Comparison of ENCODE assay signal across 9 mouse cellular contexts in the genomic region with DNA sequence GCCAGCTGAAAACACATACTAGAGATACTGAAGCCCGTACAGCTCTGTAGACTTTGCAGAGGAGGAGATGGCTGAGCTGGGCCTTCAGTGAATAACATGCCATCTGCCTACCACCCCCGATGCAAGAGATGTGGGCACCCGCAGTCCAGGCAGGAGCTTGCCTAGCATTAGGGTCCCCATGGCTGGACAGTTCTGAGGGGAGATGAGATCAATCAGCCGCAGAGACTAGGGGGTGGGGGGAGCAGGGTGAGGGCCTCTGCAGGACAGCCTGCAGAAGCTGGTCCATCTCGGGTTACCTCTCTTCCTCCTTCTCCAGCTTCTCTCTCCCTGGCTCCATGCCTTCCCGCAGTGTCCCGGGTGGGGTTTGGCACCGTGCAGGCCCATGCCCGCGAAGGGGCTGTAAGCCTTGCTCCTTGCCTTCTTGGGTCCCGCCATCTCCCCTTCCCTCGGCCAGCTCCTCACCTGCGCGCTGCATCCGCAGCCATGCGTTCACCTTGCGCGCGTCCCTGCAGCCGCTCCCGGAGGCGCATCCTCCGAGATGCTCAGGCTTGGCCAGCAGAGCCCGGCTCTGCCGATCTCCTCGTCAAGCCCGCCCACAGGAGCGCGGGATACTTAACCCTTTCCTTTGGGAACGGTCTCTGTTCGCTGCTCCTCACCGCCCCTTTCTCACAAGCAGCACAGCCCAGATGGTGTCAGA. TPM values are rescaled to one million over a fixed set of nuclear protein-coding genes. Genes with fewer than 3 reads are reported as not detected.
DNase-seq lines count a peak whose midpoint lies in the region; ATAC-seq lines count a peak whose summit lies in the region.
"Had no signal": no experiment of that assay in that cellular context is flagged by ENCODE, and none has a peak within 500 bp of the region (broad histone marks: within the 10 kb centered on the region; RNA-seq: fewer than 3 reads in every experiment).

Prrt3 (minus strand) TSS at position 544 of the 697 bp plus-strand sequence.

- H3K4me3 ChIP-seq in heart, embryonic 13.5 days = peak within 1 kb of the TSS; percentile 44

- H3K36me3 ChIP-seq in heart, embryonic 13.5 days = no peaks in the 10 kb centered on the region

- WGBS in heart, embryonic 13.5 days = 3% methylated on average over 31 of the region's 32 CpGs

- 0 out of 2 replicates have a peak, but pooled peaks cover 9% of the 10 kb centered on the region for H3K9me3 ChIP-seq in heart, embryonic 13.5 days

- H3K4me1 ChIP-seq in heart, embryonic 13.5 days = peaks cover 5% of the 10 kb centered on the region; the same call in 1 of the 2 replicates

- ATAC-seq in heart, embryonic 13.5 days (ENCODE audit: extremely low read depth, insufficient number of reproducible peaks, low FRiP score, low TSS enrichment) = no peak
- no peak for ATAC-seq in erythroid progenitor cell, adult 5-6 weeks (replicated peaks; ENCODE audit: low FRiP score, poor library complexity, severe bottlenecking)

- intact Hi-C loops in left cerebral cortex, postnatal 10 days (cut with DNase I) = loop anchor here (5.0 kb wide), 1 partner anchor 106 kb away; no protein-coding TSS in a partner anchor

- peak within 1 kb of the TSS; percentile 64 for H3K4me2 ChIP-seq in heart, embryonic 13.5 days

- H3K27me3 ChIP-seq in heart, embryonic 13.5 days (replicated peaks) = peaks cover 63% of the 10 kb centered on the region

- peak within 1 kb of the TSS; percentile 63 for H3K9ac ChIP-seq in heart, embryonic 13.5 days

- H3K27ac ChIP-seq in heart, embryonic 13.5 days (replicated peaks) = no peak within 1 kb of the TSS

- no peak for DNase-seq in heart, adult 18-20 months
- peak; percentile 79 for DNase-seq in cerebellum, adult 8-10 months
- peak; percentile 68 to 75 for DNase-seq in frontal cortex, postnatal 10 days (ENCODE audit: low spot score in 2 of 2)
- DNase-seq in left cerebral cortex, postnatal 10 days (ENCODE audit: extremely low spot score in 1 of 2, low spot score in 2 of 2) = peak; percentile 59 to 80
- DNase-seq in retina, postnatal 1 day = peak; percentile 76
- DNase-seq in urinary bladder, postnatal 14 days (ENCODE audit: low spot score) = no peak

RNA-seq across cellular contexts. Expression of gene Prrt3, which starts in this region (rescaled TPM):
- polyA plus RNA-seq in heart, embryonic 13.5 days (2015; fragmentation: Nextera tagmentation; extraction: Ambion mirVana) = 0.20 and 0.36 TPM in 2 replicates
- total RNA-seq in heart, adult 18-20 months (2021) = not detected
- total RNA-seq in left cerebral cortex, postnatal 10 days (2021) = 10 to 100 TPM; 34.1 to 36.0 TPM
- not detected in 2 replicates for total RNA-seq in erythroid progenitor cell, adult 5-6 weeks (2015; ENCODE audit: low replicate concordance)
- total RNA-seq in erythroid progenitor cell, adult 5-6 weeks (2017; ENCODE audit: low replicate concordance) = not detected in 2 replicates
- polyA plus RNA-seq: gonadal fat pad, adult 2 months had no signal

Comparison
In these comparisons a context has a peak if more than half of its experiments do, and no peak if none do; other contexts are left out.
1. RNA of gene Prrt3 (total RNA-seq): 34.1 to 36.0 TPM in left cerebral cortex, postnatal 10 days; not detected in heart, adult 18-20 months and not detected in erythroid progenitor cell, adult 5-6 weeks; every median in the first group is over 10 times any median in the second.
2. DNase-seq: peak in cerebellum, adult 8-10 months (single experiment), frontal cortex, postnatal 10 days (2 of 2), left cerebral cortex, postnatal 10 days (2 of 2) and retina, postnatal 1 day (single experiment); none in heart, adult 18-20 months (0 of 2) and urinary bladder, postnatal 14 days (single experiment).